ENCODE assay signal across 11 mouse cellular contexts in the genomic region with DNA sequence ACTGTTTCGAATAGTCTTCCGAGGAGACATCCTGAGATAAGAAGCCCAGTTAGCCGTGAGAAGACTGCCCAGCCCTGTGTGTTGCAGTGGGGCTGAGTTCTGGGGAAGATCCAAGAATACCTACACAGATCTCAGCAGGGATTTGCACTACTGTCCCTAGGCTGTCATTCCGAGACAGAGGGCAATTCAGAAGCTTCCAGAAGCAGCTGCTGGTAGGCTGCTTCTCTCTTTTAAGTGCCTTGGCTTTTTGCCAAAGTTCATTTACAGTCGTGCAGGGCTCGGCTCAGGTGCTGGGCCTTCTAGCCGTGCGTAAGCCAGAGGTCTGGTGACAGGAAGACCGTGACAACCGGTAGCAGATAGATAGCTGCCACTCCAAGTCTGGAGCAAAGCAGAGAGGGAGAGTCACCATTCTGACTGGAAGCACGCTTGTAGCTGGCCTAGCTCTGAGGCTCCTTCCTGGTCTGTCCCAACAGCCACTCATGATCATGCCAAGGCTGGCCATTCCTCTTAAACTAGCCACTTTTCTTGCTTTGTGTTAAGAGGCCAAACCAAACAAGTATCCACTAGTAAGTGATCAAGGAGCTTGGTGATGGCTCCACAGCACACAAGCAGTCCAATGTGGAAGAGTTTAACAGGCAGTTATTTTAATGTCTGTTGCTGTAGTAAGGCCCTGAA. TPM values are rescaled to one million over a fixed set of nuclear protein-coding genes. Genes with fewer than 3 reads are reported as not detected.
DNase-seq lines count a peak whose midpoint lies in the region; ATAC-seq and TF ChIP-seq lines count a peak whose summit lies in the region.
"Had no signal": no experiment of that assay in that cellular context is flagged by ENCODE, and none has a peak within 500 bp of the region (broad histone marks: within the 10 kb centered on the region; RNA-seq: fewer than 3 reads in every experiment).

No protein-coding gene starts in this region.

- DNase-seq in gastrocnemius, adult 2 months = no peak
- DNase-seq in gastrocnemius, adult 8-10 months (ENCODE audit: low spot score in 2 of 2) = no peak
- DNase-seq in stomach, postnatal 0 days (ENCODE audit: low spot score) = no peak
- DNase-seq in lung, postnatal 0 days (ENCODE audit: low spot score) = peak; percentile 63
- DNase-seq in thymus, postnatal 4 days = peak; percentile 23
- DNase-seq in layer of hippocampus, postnatal 10 days (ENCODE audit: low spot score in 2 of 2) = no peak
- no peak for DNase-seq in right cerebral cortex, postnatal 36 days (ENCODE audit: low spot score in 2 of 2)
- DNase-seq: adrenal gland, postnatal 36 days had no signal

- no peak for TF ChIP-seq EP300 in stomach, postnatal 0 days (optimal IDR thresholded peaks at IDR 0.05)
- TF ChIP-seq EP300 in lung, postnatal 0 days (IDR thresholded peaks at IDR 0.05) = no peak

- H3K36me3 ChIP-seq in stomach, embryonic 15.5 days = no peaks in the 10 kb centered on the region
- H3K36me3 ChIP-seq in stomach, postnatal 0 days (ENCODE audit: control insufficient read depth, insufficient read depth, low read length) = no peaks in the 10 kb centered on the region
- H3K36me3 ChIP-seq in lung, postnatal 0 days (ENCODE audit: insufficient read depth, low read length) = no peaks in the 10 kb centered on the region
- H3K36me3 ChIP-seq: kidney, embryonic 15.5 days; liver, embryonic 15.5 days had no signal

- no peak for ATAC-seq in stomach, embryonic 15.5 days (ENCODE audit: insufficient read depth, low FRiP score, low read depth)
- ATAC-seq in stomach, postnatal 0 days (ENCODE audit: low FRiP score, low TSS enrichment) = no peak
- ATAC-seq in lung, postnatal 0 days = peak; percentile 71

- no peak overlapping the region for H3K4me3 ChIP-seq in gastrocnemius, adult 2 months
- H3K4me3 ChIP-seq in stomach, embryonic 15.5 days (replicated peaks) = no peak overlapping the region
- H3K4me3 ChIP-seq in stomach, postnatal 0 days (ENCODE audit: low read depth, low read length) = no peak overlapping the region
- no peak overlapping the region for H3K4me3 ChIP-seq in lung, postnatal 0 days (ENCODE audit: low read depth, low read length)
- H3K4me3 ChIP-seq: kidney, embryonic 15.5 days; liver, embryonic 15.5 days had no signal

- H3K27me3 ChIP-seq in stomach, embryonic 15.5 days (replicated peaks) = no peaks in the 10 kb centered on the region
- H3K27me3 ChIP-seq in stomach, postnatal 0 days (ENCODE audit: control insufficient read depth, insufficient read depth, low read length) = no peaks in the 10 kb centered on the region
- no peaks in the 10 kb centered on the region for H3K27me3 ChIP-seq in lung, postnatal 0 days (replicated peaks; ENCODE audit: insufficient read depth, low read length)
- H3K27me3 ChIP-seq: kidney, embryonic 15.5 days; liver, embryonic 15.5 days had no signal

- H3K9me3 ChIP-seq in stomach, embryonic 15.5 days = no peaks in the 10 kb centered on the region
- no peaks in the 10 kb centered on the region for H3K9me3 ChIP-seq in stomach, postnatal 0 days (ENCODE audit: control insufficient read depth, low read length)
- no peaks in the 10 kb centered on the region for H3K9me3 ChIP-seq in lung, postnatal 0 days (ENCODE audit: low read length)
- H3K9me3 ChIP-seq: kidney, embryonic 15.5 days; liver, embryonic 15.5 days had no signal

- 45% methylated on average over 11 of the region's 11 CpGs for WGBS in stomach, embryonic 15.5 days
- WGBS in stomach, postnatal 0 days = 34% methylated on average over 11 of the region's 11 CpGs
- WGBS in lung, postnatal 0 days = 22% methylated on average over 11 of the region's 11 CpGs

- H3K9ac ChIP-seq in stomach, embryonic 15.5 days = no peak overlapping the region
- no peak overlapping the region; the same call in 1 of the 2 replicates for H3K9ac ChIP-seq in stomach, postnatal 0 days (ENCODE audit: low read length)
- H3K9ac ChIP-seq in lung, postnatal 0 days (replicated peaks; ENCODE audit: low read depth) = no peak overlapping the region
- H3K9ac ChIP-seq: kidney, embryonic 15.5 days; liver, embryonic 15.5 days had no signal

- peak overlapping the region; percentile 66 for H3K27ac ChIP-seq in gastrocnemius, adult 2 months
- H3K27ac ChIP-seq in stomach, embryonic 15.5 days = 0 out of 2 replicates have a peak overlapping the region, but pooled peaks have one; percentile 3
- H3K27ac ChIP-seq in stomach, postnatal 0 days (replicated peaks) = no peak overlapping the region
- 0 out of 2 replicates have a peak overlapping the region, but pooled peaks have one; percentile 14 for H3K27ac ChIP-seq in lung, postnatal 0 days (ENCODE audit: low read length)
- H3K27ac ChIP-seq: kidney, embryonic 15.5 days; liver, embryonic 15.5 days had no signal

- no peak for TF ChIP-seq CTCF in gastrocnemius, adult 2 months (IDR thresholded peaks at IDR 0.05)
- no peak for TF ChIP-seq CTCF in stomach, postnatal 0 days (IDR thresholded peaks at IDR 0.05; ENCODE audit: low read depth)
- TF ChIP-seq CTCF in lung, postnatal 0 days (IDR thresholded peaks at IDR 0.05) = no peak

- no peak overlapping the region for H3K4me2 ChIP-seq in stomach, embryonic 15.5 days
- H3K4me2 ChIP-seq in stomach, postnatal 0 days (replicated peaks; ENCODE audit: low read depth) = no peak overlapping the region
- H3K4me2 ChIP-seq in lung, postnatal 0 days (replicated peaks; ENCODE audit: low read depth, low read length) = no peak overlapping the region
- H3K4me2 ChIP-seq: kidney, embryonic 15.5 days; liver, embryonic 15.5 days had no signal

- intact Hi-C loops in gastrocnemius, adult 2 months (cut with DNase I) = no loop called here

- no peaks in the 10 kb centered on the region for H3K4me1 ChIP-seq in stomach, embryonic 15.5 days
- H3K4me1 ChIP-seq in stomach, postnatal 0 days (replicated peaks; ENCODE audit: control insufficient read depth, insufficient read depth) = no peaks in the 10 kb centered on the region
- peaks cover 9% of the 10 kb centered on the region; the same call in 1 of the 2 replicates for H3K4me1 ChIP-seq in lung, postnatal 0 days (ENCODE audit: insufficient read depth, low read depth, low read length)
- H3K4me1 ChIP-seq: liver, embryonic 15.5 days had no signal

RNA-seq across cellular contexts. Expression of a gene that starts 49.3 kb away (rescaled TPM):
- 100 to 1,000 TPM in 1 of 2 experiments, 10 to 100 TPM in 1; 86.7 to 120 TPM for total RNA-seq in gastrocnemius, adult 2 months (2021)
- total RNA-seq in gastrocnemius, adult 8-10 months (2022) = 100 to 1,000 TPM in 3 of 4 experiments, 10 to 100 TPM in 1; 92.5 to 116 (median 107) TPM
- polyA plus RNA-seq in stomach, embryonic 15.5 days (2015; fragmentation: Nextera tagmentation; extraction: Ambion mirVana) = 8.5 and 9.4 TPM in 2 replicates
- 2.0 and 2.6 TPM in 2 replicates for polyA plus RNA-seq in stomach, postnatal 0 days (2015; fragmentation: Nextera tagmentation; extraction: Ambion mirVana)
- polyA plus RNA-seq in lung, postnatal 0 days (2015; fragmentation: Nextera tagmentation; extraction: Ambion mirVana) = 7.1 and 8.4 TPM in 2 replicates
- 10 to 100 TPM; 27.0 to 27.4 TPM for total RNA-seq in layer of hippocampus, postnatal 10 days (2021)

Comparison
In these comparisons a context has a peak if more than half of its experiments do, and no peak if none do; other contexts are left out.
1. DNase-seq: peak in lung, postnatal 0 days (single experiment) and thymus, postnatal 4 days (single experiment); none in gastrocnemius, adult 2 months (single experiment), gastrocnemius, adult 8-10 months (0 of 2), stomach, postnatal 0 days (single experiment), layer of hippocampus, postnatal 10 days (0 of 2) and right cerebral cortex, postnatal 36 days (0 of 2).